Comparison of ENCODE assay signal across 8 mouse cellular contexts in genomic region chr5:45670280-45670670, GRCm38 (mm10). TPM values are rescaled to one million over a fixed set of nuclear protein-coding genes. Genes with fewer than 3 reads are reported as not detected.
DNase-seq lines count a peak whose midpoint lies in the region; ATAC-seq and TF ChIP-seq lines count a peak whose summit lies in the region.

No protein-coding gene starts in this region.

- 0 out of 2 replicates have a peak overlapping the region, but pooled peaks have one; percentile 28 for H3K27ac ChIP-seq in layer of hippocampus, adult 2 months
- no peak overlapping the region for H3K27ac ChIP-seq in hindbrain, embryonic 16.5 days (ENCODE audit: low read depth, low read length)

- peak overlapping the region; percentile 67 for H3K9ac ChIP-seq in hindbrain, embryonic 16.5 days (ENCODE audit: low read depth, low read length)

- H3K27me3 ChIP-seq in hindbrain, embryonic 16.5 days (replicated peaks; ENCODE audit: control insufficient read depth, insufficient read depth, low read length), result no peaks in the 10 kb centered on the region
- no peaks in the 10 kb centered on the region for H3K27me3 ChIP-seq in myocyte (ENCODE audit: control insufficient read depth, insufficient read depth, insufficient read length)

- no peak for ATAC-seq in hindbrain, embryonic 16.5 days

- peaks cover 14% of the 10 kb centered on the region for H3K79me2 ChIP-seq in myocyte (ENCODE audit: control insufficient read depth, insufficient read depth)

- no peaks in the 10 kb centered on the region for H3K9me3 ChIP-seq in hindbrain, embryonic 16.5 days (ENCODE audit: control insufficient read depth, low read length)

- peaks cover 10% of the 10 kb centered on the region for H3K4me1 ChIP-seq in hindbrain, embryonic 16.5 days (ENCODE audit: control insufficient read depth, insufficient read depth, low read depth, low read length)

- under 1% methylated on average over 13 of the region's 13 CpGs for WGBS in hindbrain, embryonic 16.5 days

- TF ChIP-seq POLR2A in myocyte (IDR thresholded peaks at IDR 0.05; ENCODE audit: insufficient read length, low read depth), result no peak

- no peaks in the 10 kb centered on the region for H3K36me3 ChIP-seq in hindbrain, embryonic 16.5 days (ENCODE audit: control insufficient read depth, insufficient read depth, low read length)
- no peaks in the 10 kb centered on the region for H3K36me3 ChIP-seq in myocyte (ENCODE audit: control insufficient read depth, insufficient read depth)

- no peak for DNase-seq in layer of hippocampus, adult 2 months (ENCODE audit: low spot score in 2 of 2)
- no peak for DNase-seq in layer of hippocampus, adult 8-10 months (ENCODE audit: low spot score in 2 of 2)
- DNase-seq in c-Kit-positive CD71-positive TER-119-positive erythroid progenitor cells, embryonic 14.5 days (ENCODE audit: low spot score), result peak; percentile 43
- no peak for DNase-seq in adrenal gland, postnatal 10 days
- DNase-seq in adrenal gland, adult 2 months, result no peak
- DNase-seq in gastrocnemius, adult 18-20 months (ENCODE audit: low spot score), result no peak

- no peak for TF ChIP-seq CTCF in layer of hippocampus, adult 2 months (conservative IDR thresholded peaks at IDR 0.05)

- H3ac ChIP-seq in myocyte (ENCODE audit: control insufficient read depth, insufficient read length), result peak overlapping the region; percentile 77

- peak overlapping the region; percentile 99 for H3K4me2 ChIP-seq in hindbrain, embryonic 16.5 days (ENCODE audit: low read length)
- H3K4me2 ChIP-seq in myocyte (ENCODE audit: low read depth), result peak overlapping the region; percentile 54

- H3K4me3 ChIP-seq in layer of hippocampus, adult 2 months, result peak overlapping the region; percentile 79
- peak overlapping the region; percentile 78 for H3K4me3 ChIP-seq in hindbrain, embryonic 16.5 days (ENCODE audit: low read length)
- H3K4me3 ChIP-seq in myocyte, result peak overlapping the region; percentile 78

TF ChIP-seq in myocyte, 11 proteins besides CTCF, POLR2A, EP300 and RAD21:
- TF ChIP-seq TCF12 (IDR thresholded peaks at IDR 0.05; ENCODE audit: insufficient read depth, poor library complexity, severe bottlenecking) (no peak), E2F4 (IDR thresholded peaks at IDR 0.05; ENCODE audit: insufficient read depth) (no peak), REST (IDR thresholded peaks at IDR 0.05; ENCODE audit: insufficient read depth, insufficient read length) (no peak), POLR2AphosphoS2 (IDR thresholded peaks at IDR 0.05; ENCODE audit: insufficient read length, low read depth) (no peak), MYOD1 (IDR thresholded peaks at IDR 0.05; ENCODE audit: control insufficient read depth in 1 of 3, insufficient read length in 2 of 3, low read depth in 2 of 3) (no peak), SRF (IDR thresholded peaks at IDR 0.05; ENCODE audit: control insufficient read depth, insufficient read length, low read depth) (no peak), TCF3 (IDR thresholded peaks at IDR 0.05; ENCODE audit: insufficient read length, low read depth) (no peak), USF1 (IDR thresholded peaks at IDR 0.05; ENCODE audit: low read depth) (no peak), MAX (IDR thresholded peaks at IDR 0.05; ENCODE audit: low read depth) (no peak), CEBPB (IDR thresholded peaks at IDR 0.05; ENCODE audit: insufficient read depth, poor library complexity, severe bottlenecking) (no peak), MYOG (IDR thresholded peaks at IDR 0.05; ENCODE audit: control insufficient read depth in 1 of 3, insufficient read depth in 1 of 3, insufficient read length in 2 of 3, low read depth in 2 of 3) (no peak)

RNA-seq across cellular contexts. Expression of gene Ncapg, which starts 0.6 kb away (rescaled TPM):
- under 1 TPM; 0.32 to 0.79 TPM for total RNA-seq in layer of hippocampus, adult 2 months (2021)
- total RNA-seq in layer of hippocampus, adult 8-10 months (2022), result 1 to 10 TPM in 1 of 4 experiments, under 1 TPM in 3; 0.29 to 1.2 (median 0.39) TPM
- polyA plus RNA-seq in hindbrain, embryonic 16.5 days (2015; fragmentation: Nextera tagmentation; extraction: Ambion mirVana), result 7.4 and 9.4 TPM in 2 replicates
- 6.3 TPM for polyA plus RNA-seq in myocyte (2012; fragmentation: generic; extraction: Trizol)
- 10 to 100 TPM in 1 of 2 experiments, 1 to 10 TPM in 1; 8.7 to 13.1 TPM for total RNA-seq in adrenal gland, postnatal 10 days (2021)
- total RNA-seq in adrenal gland, adult 2 months (2021), result under 1 TPM; 0.73 to 0.98 TPM
- polyA plus RNA-seq in adrenal gland, adult 2 months (2012; rRNA removed), result 0.09 and 0.10 TPM in 2 replicates
- total RNA-seq in gastrocnemius, adult 18-20 months (2021), result not detected

RNA-seq across cellular contexts. Expression of gene Fam184b, which starts 30.9 kb away (rescaled TPM):
- 1 to 10 TPM; 6.9 to 8.3 TPM for total RNA-seq in layer of hippocampus, adult 2 months (2021)
- total RNA-seq in layer of hippocampus, adult 8-10 months (2022), result 1 to 10 TPM; 5.4 to 9.0 (median 6.5) TPM
- polyA plus RNA-seq in hindbrain, embryonic 16.5 days (2015; fragmentation: Nextera tagmentation; extraction: Ambion mirVana), result 13.3 and 14.5 TPM in 2 replicates
- polyA plus RNA-seq in myocyte (2012; fragmentation: generic; extraction: Trizol), result 0.01 TPM
- total RNA-seq in adrenal gland, postnatal 10 days (2021), result 1 to 10 TPM in 1 of 2 experiments, under 1 TPM in 1; 0.93 to 1.2 TPM
- under 1 TPM; 0.17 to 0.41 TPM for total RNA-seq in adrenal gland, adult 2 months (2021)
- not detected in 2 replicates for polyA plus RNA-seq in adrenal gland, adult 2 months (2012; rRNA removed)
- under 1 TPM; 0.48 to 0.95 TPM for total RNA-seq in gastrocnemius, adult 18-20 months (2021)

Comparison
In these comparisons a context has a peak if more than half of its experiments do, and no peak if none do; other contexts are left out.
1. RNA of gene Ncapg, which starts 0.6 kb away (total RNA-seq): 8.7 to 13.1 TPM in adrenal gland, postnatal 10 days; 0.73 to 0.98 TPM in adrenal gland, adult 2 months, 0.32 to 0.79 TPM in layer of hippocampus, adult 2 months, 0.29 to 1.2 TPM in layer of hippocampus, adult 8-10 months and not detected in gastrocnemius, adult 18-20 months; every median in the first group is over 4 times any median in the second.
2. Peak in every context shown above with its lines, with median percentiles within 50 percentile points of each other: H3K4me3 ChIP-seq.